Mouse (Mus musculus) erythroblast, embryonic 14.5 days (primary cell): ENCODE measurements around the gene Stxbp5l.
"Not testable (repeated sequence)": the region's sequence is repeated elsewhere in the genome, so short reads cannot be mapped to it uniquely, and the experiment has no call there.

ENCODE experiments used
- GATA1 ChIP-seq: IDR thresholded peaks from 2 replicates; pipeline ENCODE4 v1.6.1; 2012; ENCODE audit warnings: low read length, inconsistent platforms, mixed read lengths
- TAL1 ChIP-seq: IDR thresholded peaks from 3 replicates; pipeline ENCODE4 v1.6.1; 2012; ENCODE audit warnings: low read length, inconsistent platforms, mixed read lengths

GRCm38 (mm10) chr16:37125190-37125589 is 259.6 kb downstream of the Stxbp5l start:
- TF ChIP-seq GATA1, TAL1: not testable (repeated sequence)
